Mouse (Mus musculus) R1 (cell line): ENCODE data around the gene Cog1.

Source experiments
- DNase-seq: peaks from one replicate; pipeline ENCODE4 v3.0.0-alpha.2; 2018; ENCODE audit warnings: low read depth, low spot score

The Cog1 gene

DNA sequence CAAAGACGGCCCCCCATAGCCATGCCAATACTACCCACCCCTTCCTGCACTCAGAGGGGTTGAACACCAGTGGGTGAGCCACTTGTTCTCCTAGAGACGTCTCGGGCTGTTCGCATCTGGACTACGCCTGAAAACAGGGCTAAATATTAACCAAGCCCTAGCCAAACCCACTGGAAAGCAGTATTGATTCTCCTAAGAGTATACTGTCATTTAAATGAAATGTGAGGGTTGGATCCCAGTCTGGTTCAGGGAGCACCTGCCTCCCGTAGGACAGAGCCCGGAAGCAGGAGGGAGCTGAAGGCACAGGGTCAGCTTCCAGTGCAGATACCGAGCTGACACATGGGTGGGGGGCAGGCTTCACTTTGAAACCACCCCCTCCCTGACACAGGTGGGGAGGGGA is 17.1 kb upstream of the Cog1 start:
- no peak for DNase-seq

DNA sequence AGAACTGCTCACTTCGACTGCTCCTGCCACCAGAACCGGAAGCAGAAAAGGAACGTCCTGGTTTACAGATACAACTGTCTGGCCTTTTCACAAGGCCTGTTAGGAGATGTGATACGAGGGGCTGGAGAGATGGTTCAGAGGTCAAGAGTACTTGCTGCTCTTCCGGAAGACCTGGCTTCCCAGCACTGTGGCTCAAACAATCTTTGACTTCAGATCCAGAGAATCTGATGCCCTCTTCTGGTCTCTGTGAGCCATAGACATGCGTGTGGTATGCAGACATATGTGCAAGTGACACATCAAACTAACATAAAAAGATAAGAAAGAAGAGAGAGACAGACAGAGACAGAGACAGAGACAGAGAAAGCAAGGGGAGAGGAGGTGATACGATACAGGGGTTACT is 16.7 kb upstream of the Cog1 start:
- DNase-seq = no peak

DNA sequence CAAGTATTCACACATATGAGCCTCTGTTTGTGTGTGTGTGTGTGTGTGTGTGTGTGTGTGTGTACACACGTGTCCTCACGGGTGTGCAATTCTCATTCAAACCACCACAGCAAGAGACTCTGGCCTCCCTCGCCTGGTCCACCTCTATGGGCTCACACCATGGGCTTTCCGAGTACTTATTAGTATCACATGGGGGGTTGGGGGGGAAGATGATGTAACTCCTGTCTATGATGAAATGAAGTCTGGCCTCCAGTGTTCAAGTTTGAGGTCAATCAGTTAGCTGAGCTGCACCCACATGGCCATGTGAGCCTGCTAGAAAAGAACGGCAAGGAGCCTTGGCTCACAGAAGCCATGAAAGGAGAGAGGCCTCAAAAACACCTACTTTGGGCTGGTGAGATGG is 15.6 kb upstream of the Cog1 start:
- DNase-seq = no peak

DNA sequence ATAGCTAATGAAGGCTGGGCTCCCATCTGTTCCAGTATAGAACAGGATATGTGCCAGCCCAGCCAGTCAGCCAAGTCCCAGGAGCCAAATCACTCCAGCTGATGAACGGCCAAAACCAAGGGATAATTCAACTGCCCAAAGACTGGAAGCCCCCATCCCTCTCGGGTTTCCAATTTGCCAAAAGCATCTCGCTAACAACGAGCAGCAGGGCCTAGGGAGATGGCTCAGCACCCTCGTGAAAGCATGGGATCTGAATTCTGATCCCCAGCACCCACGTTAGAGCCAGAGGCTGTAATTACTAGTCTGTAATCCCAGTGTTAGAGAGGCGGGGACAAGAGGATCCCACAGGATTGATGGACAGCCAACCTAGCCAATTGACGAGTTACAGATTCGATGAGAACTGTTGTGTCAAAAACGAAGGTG is 14.3 kb upstream of the Cog1 start:
- no peak for DNase-seq

DNA sequence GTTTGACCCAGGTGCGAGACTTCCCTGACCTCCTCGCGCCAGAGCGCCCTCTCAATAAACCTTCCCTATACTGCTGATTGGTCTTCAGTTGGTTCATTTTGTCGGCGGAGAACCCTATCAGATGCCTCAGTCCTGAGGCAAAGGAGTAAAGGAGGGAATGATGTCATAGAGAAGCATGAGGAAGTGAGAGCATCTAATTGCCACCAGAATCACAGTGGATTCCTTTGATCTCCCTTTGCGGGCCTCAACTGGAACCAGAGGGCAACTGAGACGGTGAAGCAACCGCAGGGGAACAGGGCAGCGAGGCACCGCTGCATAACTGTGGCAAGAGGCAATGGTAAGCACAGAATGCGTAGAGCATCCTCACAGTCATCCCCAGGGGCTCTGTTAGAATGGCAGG is 10.3 kb upstream of the Cog1 start:
- no peak for DNase-seq

DNA sequence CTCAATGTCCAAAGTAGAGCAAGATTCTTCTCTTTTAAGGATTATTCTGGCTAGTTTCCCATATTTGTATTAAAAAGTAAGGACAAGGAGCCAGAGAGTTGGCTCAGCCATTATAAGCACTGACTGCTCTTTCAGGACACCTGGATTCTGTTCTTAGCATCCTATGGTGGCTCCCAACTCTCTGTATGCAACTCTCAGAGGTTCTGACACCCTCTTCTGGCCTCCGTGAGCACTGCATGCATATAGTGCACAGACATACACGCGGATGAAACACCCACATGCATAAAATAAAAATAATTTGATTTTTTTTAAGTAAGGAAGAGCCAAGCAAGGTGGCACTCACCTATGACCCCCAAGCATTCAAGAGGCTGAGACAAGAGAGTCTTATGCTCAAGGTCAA is 3.8 kb upstream of the Cog1 start:
- DNase-seq = peak; percentile 51

DNA sequence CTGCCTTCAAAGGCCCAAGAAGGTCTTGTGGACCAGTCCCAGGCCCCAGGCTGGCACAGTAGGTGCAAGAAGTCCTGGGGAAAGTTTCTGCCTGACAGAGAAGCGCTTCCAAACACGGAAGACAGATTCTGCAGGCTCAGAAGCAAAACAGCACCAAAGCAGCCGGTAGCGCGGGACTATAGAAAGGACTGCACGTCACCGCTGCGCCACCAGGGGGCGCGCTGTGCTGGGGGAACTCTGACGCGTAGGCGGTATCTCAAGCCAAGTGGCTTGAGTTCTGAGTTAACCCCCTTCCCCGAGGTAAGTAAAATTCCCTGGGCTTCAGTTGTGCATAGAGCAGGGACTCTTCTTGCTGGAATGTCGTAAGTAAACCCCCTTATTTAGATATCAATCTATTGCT is 817 bp upstream of the Cog1 start:
- peak; percentile 84 for DNase-seq

DNA sequence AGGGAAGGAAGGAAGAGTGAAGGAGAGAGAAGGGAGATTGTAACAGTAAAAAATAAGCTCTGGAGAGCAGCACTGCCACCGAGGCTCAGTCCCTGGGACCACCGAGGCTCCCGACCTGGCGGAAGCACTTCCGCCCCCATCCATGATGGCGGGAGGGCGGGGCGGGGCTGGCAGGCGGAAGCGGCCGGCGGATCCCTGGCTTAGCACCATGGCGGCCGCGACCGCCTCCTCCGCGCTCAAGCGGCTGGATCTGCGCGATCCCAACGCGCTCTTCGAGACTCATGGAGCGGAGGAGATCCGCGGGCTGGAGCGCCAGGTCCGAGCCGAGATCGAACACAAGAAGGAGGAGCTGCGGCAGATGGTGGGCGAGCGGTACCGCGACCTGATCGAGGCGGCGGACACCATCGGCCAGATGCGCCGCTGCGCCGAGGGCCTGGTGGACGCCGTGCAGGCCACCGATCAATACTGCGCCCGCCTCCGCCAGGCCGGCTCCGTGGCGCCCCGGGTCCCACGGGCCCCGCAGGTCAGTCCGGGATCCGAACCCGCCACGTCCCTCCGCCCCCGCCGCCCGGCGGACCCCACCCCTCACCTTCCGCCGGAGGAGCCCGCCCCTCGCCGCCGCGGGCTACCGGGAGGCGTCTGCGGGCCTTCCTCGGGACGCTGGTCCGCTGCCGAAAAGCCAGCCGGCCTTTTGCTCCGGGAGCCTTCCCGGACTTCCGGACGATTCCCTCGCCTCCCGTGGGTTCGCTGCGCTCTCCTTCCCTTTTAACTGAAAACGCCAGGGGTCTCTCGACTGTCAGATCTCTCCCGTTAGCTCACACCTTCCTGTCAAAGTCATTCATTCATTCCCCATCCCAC is 613 bp downstream of the Cog1 start, which contains the start of gene Slc39a11:
TSS of gene Slc39a11 (minus strand) at position 727 of the 858 bp plus-strand sequence.
- peak; percentile 74 for DNase-seq

DNA sequence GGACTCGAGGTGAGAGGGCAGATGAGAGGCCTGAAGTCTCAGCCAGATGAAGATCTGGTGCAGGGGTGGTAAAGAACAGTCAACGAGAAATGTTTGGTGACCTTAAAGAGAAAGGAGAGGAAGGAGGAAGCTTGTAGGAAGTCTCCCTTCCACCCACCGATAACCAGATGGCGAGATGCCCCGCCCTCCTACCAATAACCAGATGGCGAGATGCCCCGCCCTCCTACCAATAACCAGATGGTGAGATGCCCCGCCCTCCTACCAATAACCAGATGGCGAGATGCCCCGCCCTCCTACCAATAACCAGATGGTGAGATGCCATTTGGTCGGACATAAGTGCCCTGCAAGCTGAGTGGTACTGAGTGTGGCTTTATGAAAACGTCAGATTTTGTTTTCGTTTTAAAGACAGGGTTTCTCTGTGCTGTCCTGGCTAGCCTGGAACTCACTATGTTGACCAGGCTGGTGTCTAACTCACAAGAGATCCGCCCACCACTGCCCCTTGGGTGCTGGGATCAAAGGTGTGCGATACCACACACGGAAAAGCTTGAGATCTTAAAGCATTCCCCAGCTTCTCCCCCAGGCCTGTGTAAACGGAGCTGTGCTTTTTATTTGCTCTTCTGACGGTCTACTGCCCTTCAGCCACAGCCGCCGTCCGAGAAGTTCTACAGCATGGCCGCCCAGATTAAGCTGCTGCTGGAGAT is 2.4 kb downstream of the Cog1 start:
- no peak for DNase-seq

DNA sequence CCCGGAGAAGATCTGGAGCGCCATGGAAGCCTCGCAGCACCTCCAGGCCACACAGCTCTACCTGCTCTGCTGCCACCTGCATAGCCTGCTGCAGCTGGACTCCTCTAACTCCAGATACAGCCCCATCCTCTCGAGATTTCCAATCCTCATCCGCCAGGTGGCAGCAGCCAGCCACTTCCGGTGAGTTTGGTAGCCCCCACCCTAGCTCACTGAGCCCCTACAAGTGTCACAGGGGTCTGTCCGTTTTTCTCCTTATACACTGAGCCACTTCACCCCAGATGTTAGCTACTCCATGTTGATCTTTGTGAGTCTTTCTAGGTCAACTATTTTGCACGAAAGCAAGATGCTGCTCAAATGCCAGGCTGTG is 2.9 kb downstream of the Cog1 start:
- DNase-seq = peak; percentile 80

DNA sequence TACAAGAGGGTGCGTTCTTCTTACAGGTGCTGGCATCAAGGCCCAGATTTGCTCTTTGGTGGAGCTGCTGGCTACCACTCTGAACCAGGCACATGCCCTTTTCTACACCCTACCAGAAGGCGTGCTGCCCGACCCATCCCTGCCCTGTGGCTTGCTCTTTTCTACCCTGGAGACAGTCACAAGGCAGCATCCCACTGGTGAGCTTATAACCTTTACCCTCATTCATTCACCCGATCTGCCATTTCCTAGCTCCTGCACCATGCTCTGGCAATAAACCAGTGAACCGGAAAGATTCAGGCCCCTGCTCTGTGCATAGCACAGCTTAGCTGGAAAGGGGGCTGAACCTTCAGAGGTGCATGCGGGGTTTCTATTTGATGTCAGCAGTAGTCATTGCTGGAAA is 3.5 kb downstream of the Cog1 start:
- DNase-seq = no peak

DNA sequence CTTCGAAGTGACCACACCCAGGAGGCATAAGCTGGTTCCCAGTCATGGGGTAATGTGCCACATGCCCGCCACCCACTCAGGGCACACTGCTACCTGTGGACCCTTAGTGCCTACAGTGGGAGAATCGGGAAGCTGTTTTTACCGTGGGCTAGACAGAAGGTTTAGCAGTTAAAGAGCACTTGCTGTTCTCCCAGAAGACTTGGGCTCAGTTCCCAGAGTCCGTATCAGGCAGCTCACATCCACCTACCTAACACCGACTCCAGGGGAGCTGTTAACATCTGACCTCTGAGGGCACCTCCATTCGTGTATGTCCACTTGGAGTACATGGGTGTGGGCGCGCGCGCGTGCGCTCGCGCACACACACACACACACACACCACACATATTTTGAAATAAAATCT is 5.1 kb downstream of the Cog1 start:
- no peak for DNase-seq

DNA sequence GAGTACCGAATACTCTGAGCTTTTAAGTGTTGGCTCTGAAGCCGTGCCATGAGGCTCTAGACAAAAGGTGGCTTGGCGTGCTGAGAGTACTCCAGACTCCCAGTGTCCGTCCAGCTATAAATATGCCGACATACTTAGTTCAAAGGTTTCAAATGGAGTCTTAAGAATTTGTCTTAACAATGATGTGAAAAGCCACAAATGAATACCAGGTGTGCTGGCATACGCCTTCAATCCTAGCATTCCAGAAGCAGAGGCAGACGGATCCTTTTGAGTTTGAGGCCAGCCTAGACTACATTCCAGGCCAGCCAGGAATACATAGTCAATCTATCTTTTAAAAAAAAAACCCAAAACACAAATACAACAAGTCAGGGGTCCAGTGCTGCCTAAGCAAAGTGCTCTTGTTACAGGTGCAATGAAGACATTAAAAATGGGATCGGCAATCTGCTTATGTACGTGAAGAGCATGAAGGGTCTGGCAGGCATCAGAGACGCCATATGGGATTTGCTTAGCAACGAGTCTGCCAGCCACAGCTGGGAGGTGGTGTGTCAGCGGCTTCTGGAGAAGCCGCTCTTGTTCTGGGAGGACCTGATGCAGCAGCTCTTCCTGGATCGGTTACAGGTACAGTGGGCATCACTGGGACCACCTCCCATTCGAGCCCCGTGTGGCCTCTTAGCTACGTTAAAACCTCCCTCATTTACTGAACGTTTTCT is 5.7 kb downstream of the Cog1 start:
- no peak for DNase-seq

DNA sequence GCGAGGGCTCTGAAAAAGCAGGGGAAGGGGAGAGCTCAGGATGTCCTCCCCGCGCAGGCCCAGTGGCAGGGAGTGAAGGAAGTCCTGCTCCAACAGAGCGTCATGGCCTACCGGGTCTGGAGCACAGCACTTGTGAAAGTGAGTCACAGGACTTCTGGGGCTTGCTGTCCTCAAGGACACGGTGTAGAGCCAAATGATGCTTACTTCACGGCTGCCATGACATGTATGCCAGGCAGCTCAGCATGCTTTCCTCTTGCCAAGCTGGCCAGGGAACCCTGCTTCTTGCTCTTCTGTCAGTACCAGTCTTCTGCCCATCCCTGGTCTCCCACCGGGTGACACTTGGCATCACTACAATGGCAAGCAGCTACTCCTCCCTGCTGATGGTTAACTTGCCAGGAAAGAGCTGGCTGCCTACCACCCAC is 7.6 kb downstream of the Cog1 start:
- no peak for DNase-seq

DNA sequence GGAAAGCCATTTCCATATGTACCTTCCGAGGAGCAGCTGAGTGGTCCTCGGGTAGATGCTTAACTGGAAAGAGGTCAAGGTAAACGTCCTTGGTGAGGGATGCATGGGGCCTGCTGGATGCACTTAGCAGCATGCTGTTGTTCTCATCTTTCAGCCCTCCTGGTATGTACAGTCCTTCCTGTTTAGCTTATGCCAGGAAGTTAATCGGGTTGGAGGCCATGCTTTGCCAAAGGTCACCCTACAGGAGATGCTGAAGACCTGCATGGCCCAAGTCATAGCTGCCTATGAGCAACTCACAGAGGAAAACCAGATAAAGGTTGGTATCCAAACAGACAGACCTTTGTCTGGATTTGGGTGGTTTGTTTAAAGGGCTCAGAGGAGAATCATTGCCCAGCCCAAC is 8.3 kb downstream of the Cog1 start:
- no peak for DNase-seq

DNA sequence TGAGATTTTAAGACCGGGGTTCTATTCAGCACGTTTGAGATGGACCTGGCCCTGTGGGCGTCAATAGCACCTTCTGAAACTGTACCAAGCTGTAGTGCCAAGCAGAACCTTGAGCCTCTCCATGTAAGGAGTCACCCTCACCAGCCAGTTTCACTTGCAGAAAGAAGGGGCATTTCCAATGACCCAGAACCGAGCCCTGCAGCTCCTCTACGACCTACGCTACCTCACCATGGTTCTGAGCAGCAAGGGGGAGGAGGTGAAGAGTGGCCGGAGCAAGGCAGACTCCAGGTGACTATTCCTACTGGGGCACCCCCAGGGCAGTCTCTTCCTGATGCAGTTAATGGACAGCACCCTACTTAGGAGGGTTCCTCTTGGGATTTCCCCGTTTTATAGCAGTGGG is 9.3 kb downstream of the Cog1 start:
- no peak for DNase-seq

DNA sequence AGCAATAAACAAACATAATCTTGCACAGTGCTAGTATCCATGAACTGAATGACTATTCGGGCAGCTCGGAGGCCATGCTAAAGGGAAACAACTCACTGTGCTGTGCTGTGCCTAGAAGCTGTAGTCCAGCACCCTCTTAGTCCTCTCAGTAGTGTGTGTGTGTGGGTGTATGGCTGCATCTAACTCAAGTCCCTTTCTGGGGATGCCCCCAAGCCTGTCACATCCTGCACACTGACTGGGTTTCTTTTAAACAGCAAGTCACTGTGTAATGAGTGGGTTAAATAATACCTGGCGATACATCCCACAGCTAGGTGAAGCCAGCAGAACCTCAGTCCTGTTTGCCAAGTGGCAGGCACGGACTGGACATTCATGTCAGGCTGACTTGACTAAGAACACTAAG is 9.8 kb downstream of the Cog1 start:
- DNase-seq = no peak

DNA sequence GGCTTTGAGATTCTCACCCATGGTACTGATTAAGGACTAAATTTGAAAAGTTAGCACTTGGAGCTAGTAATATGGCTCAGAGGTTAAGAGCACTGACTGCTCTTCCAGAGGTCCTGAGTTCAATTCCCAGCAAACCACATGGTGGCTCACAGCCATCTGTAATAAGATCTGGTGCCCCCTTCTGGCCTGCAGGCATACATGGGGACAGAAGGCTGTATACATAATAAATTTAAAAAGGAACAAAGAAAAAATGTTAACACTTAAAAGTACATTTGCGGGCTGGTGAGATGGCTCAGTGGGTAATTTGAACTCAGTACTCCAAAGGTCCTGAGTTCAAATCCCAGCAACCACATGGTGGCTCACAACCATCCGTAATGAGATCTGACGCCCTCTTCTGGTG is 11.2 kb downstream of the Cog1 start:
- peak; percentile 37 for DNase-seq

DNA sequence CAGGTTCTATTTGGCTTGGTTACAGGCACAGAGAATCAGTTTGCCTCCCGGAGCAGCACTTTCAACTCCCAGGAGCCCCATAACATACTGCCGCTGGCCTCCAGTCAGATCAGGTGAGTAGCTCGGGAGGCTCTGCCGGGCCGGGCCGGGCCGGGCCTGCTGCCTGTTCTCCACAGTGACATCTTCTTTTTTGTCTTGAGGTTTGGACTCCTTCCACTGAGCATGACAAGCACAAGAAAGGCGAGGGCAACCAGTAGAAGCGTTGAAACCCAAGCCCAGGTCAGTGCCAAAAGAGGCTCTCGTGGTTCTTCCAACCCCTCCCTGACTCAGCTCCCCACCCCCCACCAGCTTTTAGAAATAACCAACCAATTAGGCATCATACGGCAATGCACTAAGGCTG is 12.0 kb downstream of the Cog1 start:
- no peak for DNase-seq

DNA sequence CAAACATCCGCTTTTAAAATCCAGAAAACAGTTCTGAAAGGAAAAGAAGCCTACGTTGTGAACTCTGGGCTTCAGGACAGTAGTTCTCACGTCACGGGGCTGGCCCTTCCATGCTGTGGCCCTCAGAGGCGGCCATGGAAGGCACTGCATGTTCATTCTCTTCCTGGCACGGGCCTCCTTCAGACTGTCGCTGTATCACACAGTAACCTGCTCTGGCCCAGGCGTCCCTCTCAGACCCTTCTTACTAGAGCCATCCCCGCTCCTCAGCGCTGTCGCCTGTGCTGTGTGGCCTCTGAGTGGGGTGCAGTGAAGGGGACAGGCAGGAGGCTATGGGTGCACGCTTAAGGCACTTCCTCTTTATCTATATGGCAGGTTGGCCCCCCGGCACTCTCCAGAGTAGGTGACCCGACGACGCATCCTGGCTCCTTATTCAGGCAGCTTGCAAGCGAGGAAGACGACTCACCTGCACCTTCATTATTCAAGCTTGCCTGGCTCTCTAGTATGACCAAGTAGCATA is 12.9 kb downstream of the Cog1 start:
- DNase-seq = no peak

DNA sequence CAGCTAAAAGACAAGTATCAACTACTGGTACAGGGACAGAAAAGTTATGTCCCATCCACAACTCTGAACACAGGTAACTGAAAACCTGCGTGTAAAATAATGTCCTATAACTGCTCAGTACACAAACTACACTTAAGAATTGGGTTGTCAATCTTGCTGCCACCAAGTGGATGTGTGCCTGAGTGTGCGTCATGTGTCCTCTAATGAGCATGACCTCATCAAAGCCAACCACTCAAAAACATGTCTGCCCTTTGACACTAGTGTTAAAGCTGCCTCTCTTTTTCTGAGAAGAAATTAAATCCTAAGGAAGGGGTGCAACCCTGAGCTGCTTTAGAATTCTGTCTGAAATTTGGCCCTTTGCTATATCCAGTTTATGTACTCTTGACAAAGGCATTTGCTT is 15.3 kb downstream of the Cog1 start:
- DNase-seq = no peak

DNA sequence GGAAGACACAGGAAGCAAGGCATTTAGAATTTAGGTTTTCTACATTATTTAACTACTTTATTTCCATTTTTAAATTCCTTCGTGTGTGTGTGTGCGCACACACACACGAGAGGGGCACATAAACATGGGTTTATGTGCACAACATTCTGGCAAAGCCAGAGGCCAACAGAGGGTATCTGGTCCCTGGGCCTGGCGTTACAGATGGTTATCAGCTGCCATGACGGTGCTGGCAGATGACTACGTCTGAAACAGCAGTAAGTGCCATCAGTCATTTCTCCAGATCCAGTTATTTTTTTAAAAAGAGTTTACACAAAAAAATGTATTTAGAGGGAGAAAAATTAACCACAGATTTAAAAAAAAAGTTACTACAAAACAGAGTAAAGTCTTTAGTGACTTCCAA is 17.2 kb downstream of the Cog1 start:
- no peak for DNase-seq
